ENCODE assay signal across 28 mouse cellular contexts in genomic region chr8:91245821-91246454, GRCm38 (mm10). TPM values are rescaled to one million over a fixed set of nuclear protein-coding genes. Genes with fewer than 3 reads are reported as not detected.
DNase-seq lines count a peak whose midpoint lies in the region; ATAC-seq and TF ChIP-seq lines count a peak whose summit lies in the region.
"Had no signal": no experiment of that assay in that cellular context is flagged by ENCODE, and none has a peak within 500 bp of the region (broad histone marks: within the 10 kb centered on the region; RNA-seq: fewer than 3 reads in every experiment).

No protein-coding gene starts in this region.

- H3K4me2 ChIP-seq in liver, postnatal 0 days (ENCODE audit: low read depth, low read length) = no peak overlapping the region
- H3K4me2 ChIP-seq in lung, embryonic 16.5 days (ENCODE audit: low read depth, low read length) = no peak overlapping the region
- H3K4me2 ChIP-seq in lung, postnatal 0 days (replicated peaks; ENCODE audit: low read depth, low read length) = no peak overlapping the region
- no peak overlapping the region for H3K4me2 ChIP-seq in hindbrain, embryonic 12.5 days (replicated peaks)
- H3K4me2 ChIP-seq: embryonic facial prominence, embryonic 12.5 days; embryonic facial prominence, embryonic 15.5 days; heart, embryonic 13.5 days; hindbrain, embryonic 15.5 days had no signal

- DNase-seq in liver, adult 2 months (ENCODE audit: extremely low read depth, low read depth, low spot score) = peak; percentile 69
- DNase-seq in liver, postnatal 0 days = no peak
- no peak for DNase-seq in lung, postnatal 0 days (ENCODE audit: low spot score)
- DNase-seq in lung, postnatal 14 days = peak; percentile 37
- DNase-seq in kidney, postnatal 4 days = no peak
- DNase-seq: adrenal gland, postnatal 10 days; adrenal gland, postnatal 36 days; B cell, adult 2 months; cerebellum, adult 18-20 months; cerebellum, adult 9-10 months; cerebellum, postnatal 14 days; forebrain, postnatal 0 days; gastrocnemius, adult 2 months; gastrocnemius, postnatal 14 days; heart, adult 18-20 months; heart, postnatal 14 days; heart, postnatal 4 days had no signal

- no peaks in the 10 kb centered on the region for H3K9me3 ChIP-seq in liver, postnatal 0 days (ENCODE audit: low read length)
- no peaks in the 10 kb centered on the region for H3K9me3 ChIP-seq in lung, embryonic 16.5 days (ENCODE audit: control insufficient read depth, low read length)
- no peaks in the 10 kb centered on the region for H3K9me3 ChIP-seq in lung, postnatal 0 days (ENCODE audit: low read length)
- H3K9me3 ChIP-seq in hindbrain, embryonic 12.5 days (replicated peaks) = no peaks in the 10 kb centered on the region
- H3K9me3 ChIP-seq: embryonic facial prominence, embryonic 12.5 days; embryonic facial prominence, embryonic 15.5 days; G1E; heart, embryonic 10.5 days; heart, embryonic 13.5 days; hindbrain, embryonic 15.5 days had no signal

- ATAC-seq in liver, postnatal 0 days = no peak
- ATAC-seq in lung, embryonic 16.5 days (ENCODE audit: low read depth) = peak; percentile 84
- ATAC-seq in lung, postnatal 0 days = no peak; the same call in 1 of the 2 replicates
- ATAC-seq in hindbrain, embryonic 12.5 days (ENCODE audit: low FRiP score) = no peak
- ATAC-seq: forebrain, embryonic 14.5 days; forebrain, postnatal 0 days; Patski had no signal

- no peak for TF ChIP-seq POLR2A in liver, adult 2 months (IDR thresholded peaks at IDR 0.05; ENCODE audit: extremely low read depth, insufficient read depth, low read length)

- no peak for TF ChIP-seq EP300 in liver, postnatal 0 days (IDR thresholded peaks at IDR 0.05; ENCODE audit: low read depth)
- no peak for TF ChIP-seq EP300 in lung, postnatal 0 days (IDR thresholded peaks at IDR 0.05)

- H3K4me1 ChIP-seq in liver, adult 2 months (ENCODE audit: control insufficient read depth, insufficient read depth, low read length) = peaks cover 6% of the 10 kb centered on the region; the same call in 1 of the 2 replicates
- no peaks in the 10 kb centered on the region for H3K4me1 ChIP-seq in liver, postnatal 0 days (ENCODE audit: insufficient read depth)
- H3K4me1 ChIP-seq in lung, embryonic 16.5 days (replicated peaks; ENCODE audit: control insufficient read depth, insufficient read depth, low read length) = 0 out of 2 replicates have a peak, but pooled peaks cover 3% of the 10 kb centered on the region
- H3K4me1 ChIP-seq in lung, postnatal 0 days (ENCODE audit: insufficient read depth, low read depth, low read length) = no peaks in the 10 kb centered on the region
- no peaks in the 10 kb centered on the region for H3K4me1 ChIP-seq in hindbrain, embryonic 12.5 days
- H3K4me1 ChIP-seq: embryonic facial prominence, embryonic 12.5 days; embryonic facial prominence, embryonic 15.5 days; hindbrain, embryonic 15.5 days had no signal

- H3K4me3 ChIP-seq in liver, adult 2 months (ENCODE audit: insufficient read depth, low read depth, low read length) = no peak overlapping the region
- H3K4me3 ChIP-seq in liver, postnatal 0 days (ENCODE audit: low read depth, low read length) = no peak overlapping the region
- no peak overlapping the region for H3K4me3 ChIP-seq in lung, embryonic 16.5 days (ENCODE audit: low read length)
- H3K4me3 ChIP-seq in lung, postnatal 0 days (ENCODE audit: low read depth, low read length) = no peak overlapping the region
- H3K4me3 ChIP-seq in hindbrain, embryonic 12.5 days = no peak overlapping the region
- H3K4me3 ChIP-seq: embryonic facial prominence, embryonic 12.5 days; embryonic facial prominence, embryonic 15.5 days; gastrocnemius, adult 2 months; heart, embryonic 10.5 days; heart, embryonic 13.5 days; hindbrain, embryonic 15.5 days had no signal

- no peak for TF ChIP-seq CTCF in liver, adult 2 months (IDR thresholded peaks at IDR 0.05; ENCODE audit: low read depth, low read length)
- no peak for TF ChIP-seq CTCF in liver, postnatal 0 days (IDR thresholded peaks at IDR 0.05; ENCODE audit: low read depth)
- no peak for TF ChIP-seq CTCF in lung, postnatal 0 days (IDR thresholded peaks at IDR 0.05)

- no peaks in the 10 kb centered on the region for H3K79me2 ChIP-seq in liver, adult 2 months (ENCODE audit: control insufficient read depth, insufficient read depth, low read length)

- 43% methylated on average over 4 of the region's 4 CpGs for WGBS in liver, adult 2 months
- WGBS in liver, postnatal 0 days (ENCODE audit: insufficient replicate concordance) = 65% methylated on average over 4 of the region's 4 CpGs
- WGBS in lung, embryonic 16.5 days = 56% methylated on average over 4 of the region's 4 CpGs
- 54% methylated on average over 4 of the region's 4 CpGs for WGBS in lung, postnatal 0 days
- 80% methylated on average over 4 of the region's 4 CpGs for WGBS in hindbrain, embryonic 12.5 days

- H3K27me3 ChIP-seq in liver, adult 2 months (ENCODE audit: control insufficient read depth, insufficient read depth, low read length) = no peaks in the 10 kb centered on the region
- H3K27me3 ChIP-seq in liver, postnatal 0 days (ENCODE audit: insufficient read depth, low read length) = no peaks in the 10 kb centered on the region
- H3K27me3 ChIP-seq in lung, embryonic 16.5 days (ENCODE audit: control insufficient read depth, insufficient read depth, low read depth, low read length) = no peaks in the 10 kb centered on the region
- H3K27me3 ChIP-seq in lung, postnatal 0 days (replicated peaks; ENCODE audit: insufficient read depth, low read length) = no peaks in the 10 kb centered on the region
- H3K27me3 ChIP-seq in hindbrain, embryonic 12.5 days = no peaks in the 10 kb centered on the region
- H3K27me3 ChIP-seq: CH12.LX; embryonic facial prominence, embryonic 12.5 days; embryonic facial prominence, embryonic 15.5 days; heart, embryonic 13.5 days; hindbrain, embryonic 15.5 days; Patski had no signal

- H3K9ac ChIP-seq in liver, adult 2 months (ENCODE audit: low read depth, low read length) = no peak overlapping the region
- H3K9ac ChIP-seq in liver, postnatal 0 days (replicated peaks) = no peak overlapping the region
- no peak overlapping the region for H3K9ac ChIP-seq in lung, embryonic 16.5 days (ENCODE audit: low read length)
- no peak overlapping the region for H3K9ac ChIP-seq in lung, postnatal 0 days (replicated peaks; ENCODE audit: low read depth)
- no peak overlapping the region for H3K9ac ChIP-seq in hindbrain, embryonic 12.5 days
- H3K9ac ChIP-seq: embryonic facial prominence, embryonic 12.5 days; embryonic facial prominence, embryonic 15.5 days; forebrain, postnatal 0 days; heart, embryonic 13.5 days; hindbrain, embryonic 15.5 days had no signal

- peaks cover 6% of the 10 kb centered on the region; the same call in 1 of the 2 replicates for H3K36me3 ChIP-seq in liver, adult 2 months (ENCODE audit: control insufficient read depth, insufficient read depth, low read length)
- no peaks in the 10 kb centered on the region for H3K36me3 ChIP-seq in liver, postnatal 0 days (replicated peaks; ENCODE audit: insufficient read depth, low read length)
- peaks cover 3% of the 10 kb centered on the region for H3K36me3 ChIP-seq in lung, embryonic 16.5 days (ENCODE audit: control insufficient read depth, insufficient read depth, low read length)
- no peaks in the 10 kb centered on the region for H3K36me3 ChIP-seq in lung, postnatal 0 days (ENCODE audit: insufficient read depth, low read length)
- H3K36me3 ChIP-seq in hindbrain, embryonic 12.5 days = peaks cover 8% of the 10 kb centered on the region; the same call in 1 of the 2 replicates
- H3K36me3 ChIP-seq: embryonic facial prominence, embryonic 15.5 days had no signal

- H3K27ac ChIP-seq in liver, adult 2 months (replicated peaks; ENCODE audit: insufficient read depth, low read depth, low read length) = 0 out of 2 replicates have a peak overlapping the region, but pooled peaks have one; percentile 35
- no peak overlapping the region for H3K27ac ChIP-seq in liver, postnatal 0 days (ENCODE audit: low read depth)
- H3K27ac ChIP-seq in lung, embryonic 16.5 days (ENCODE audit: low read length) = no peak overlapping the region
- H3K27ac ChIP-seq in lung, postnatal 0 days (ENCODE audit: low read length) = no peak overlapping the region
- no peak overlapping the region for H3K27ac ChIP-seq in hindbrain, embryonic 12.5 days
- H3K27ac ChIP-seq: embryonic facial prominence, embryonic 12.5 days; embryonic facial prominence, embryonic 15.5 days; gastrocnemius, adult 2 months; heart, embryonic 10.5 days; heart, embryonic 13.5 days; hindbrain, embryonic 15.5 days had no signal

RNA-seq across cellular contexts. Expression of gene Aktip, which starts 46.2 kb away (rescaled TPM):
- total RNA-seq in liver, adult 2 months (2014; rRNA removed) = 9.6 and 9.9 TPM in 2 replicates
- polyA plus RNA-seq in liver, adult 2 months (2012; rRNA removed) = 8.9 and 9.9 TPM in 2 replicates
- 7.7 and 8.1 TPM in 2 replicates for polyA plus RNA-seq in liver, postnatal 0 days (2015; fragmentation: Nextera tagmentation; extraction: Ambion mirVana)
- 73.8 and 76.9 TPM in 2 replicates for polyA plus RNA-seq in lung, embryonic 16.5 days (2015; fragmentation: Nextera tagmentation; extraction: Ambion mirVana)
- polyA plus RNA-seq in lung, postnatal 0 days (2015; fragmentation: Nextera tagmentation; extraction: Ambion mirVana) = 65.1 and 65.6 TPM in 2 replicates
- polyA plus RNA-seq in hindbrain, embryonic 12.5 days (2016; fragmentation: Nextera tagmentation; extraction: Ambion mirVana) = 88.9 and 92.1 TPM in 2 replicates

Comparison
In these comparisons a context has a peak if more than half of its experiments do, and no peak if none do; other contexts are left out.
1. DNase-seq: peak in liver, adult 2 months (single experiment) and lung, postnatal 14 days (single experiment); none in liver, postnatal 0 days (single experiment), lung, postnatal 0 days (single experiment) and kidney, postnatal 4 days (0 of 2).